ENCODE assay signal across 13 mouse cellular contexts in genomic region chr17:28954416-28954815, GRCm38 (mm10). TPM values are rescaled to one million over a fixed set of nuclear protein-coding genes. Genes with fewer than 3 reads are reported as not detected.
DNase-seq lines count a peak whose midpoint lies in the region; ATAC-seq and TF ChIP-seq lines count a peak whose summit lies in the region.
"Had no signal": no experiment of that assay in that cellular context is flagged by ENCODE, and none has a peak within 500 bp of the region (broad histone marks: within the 10 kb centered on the region; RNA-seq: fewer than 3 reads in every experiment).

No protein-coding gene starts in this region.

- no peaks in the 10 kb centered on the region for H3K9me3 ChIP-seq in kidney, embryonic 16.5 days (ENCODE audit: low read length)
- no peaks in the 10 kb centered on the region for H3K9me3 ChIP-seq in forebrain, embryonic 15.5 days
- H3K9me3 ChIP-seq in liver, embryonic 16.5 days (replicated peaks; ENCODE audit: control insufficient read depth, low read length), result no peaks in the 10 kb centered on the region

- no peak for ATAC-seq in kidney, embryonic 16.5 days (ENCODE audit: low FRiP score, low TSS enrichment)
- no peak for ATAC-seq in forebrain, embryonic 15.5 days (replicated peaks)
- ATAC-seq in liver, embryonic 16.5 days (ENCODE audit: low read depth), result no peak

- H3K27ac ChIP-seq in kidney, embryonic 16.5 days (ENCODE audit: low read length), result no peak overlapping the region
- H3K27ac ChIP-seq in bone marrow, adult 2 months (ENCODE audit: control insufficient read depth, insufficient read depth, low read depth, low read length, poor library complexity), result peak overlapping the region; percentile 46
- no peak overlapping the region for H3K27ac ChIP-seq in forebrain, embryonic 15.5 days (replicated peaks)
- H3K27ac ChIP-seq in liver, embryonic 16.5 days (ENCODE audit: low read length), result no peak overlapping the region

- H3K4me2 ChIP-seq in kidney, embryonic 16.5 days (replicated peaks; ENCODE audit: low read depth, low read length), result peak overlapping the region; percentile 93
- peak overlapping the region; percentile 83 for H3K4me2 ChIP-seq in forebrain, embryonic 15.5 days (replicated peaks)
- H3K4me2 ChIP-seq in liver, embryonic 16.5 days (ENCODE audit: low read depth, low read length), result peak overlapping the region; percentile 69

- peaks cover 9% of the 10 kb centered on the region; the same call in 1 of the 2 replicates for H3K36me3 ChIP-seq in kidney, embryonic 16.5 days (ENCODE audit: insufficient read depth, low read length)
- H3K36me3 ChIP-seq in forebrain, embryonic 15.5 days, result 0 out of 2 replicates have a peak, but pooled peaks cover 4% of the 10 kb centered on the region
- H3K36me3 ChIP-seq in liver, embryonic 16.5 days (ENCODE audit: control insufficient read depth, insufficient read depth), result peaks cover 13% of the 10 kb centered on the region

- no peak for TF ChIP-seq POLR2A in bone marrow, adult 2 months (IDR thresholded peaks at IDR 0.05; ENCODE audit: borderline replicate concordance, control insufficient read depth, low read depth, low read length)

- no peaks in the 10 kb centered on the region for H3K27me3 ChIP-seq in kidney, embryonic 16.5 days (ENCODE audit: insufficient read depth, low read length)
- no peaks in the 10 kb centered on the region for H3K27me3 ChIP-seq in forebrain, embryonic 15.5 days
- H3K27me3 ChIP-seq in liver, embryonic 16.5 days (ENCODE audit: control insufficient read depth, insufficient read depth, low read depth, low read length), result no peaks in the 10 kb centered on the region

- no peak for DNase-seq in kidney, adult 9 months
- DNase-seq in left cerebral cortex, postnatal 36 days (ENCODE audit: low spot score in 2 of 2), result no peak
- DNase-seq in adrenal gland, postnatal 25 days, result no peak
- no peak for DNase-seq in thymus, postnatal 10 days (ENCODE audit: low spot score in 2 of 2)
- DNase-seq: heart, postnatal 14 days; right cerebral cortex, adult 18-20 months; thymus, postnatal 4 days had no signal

- intact Hi-C loops in left cerebral cortex, postnatal 36 days (cut with DNase I), result no loop called here

- peak overlapping the region; percentile 98 for H3K9ac ChIP-seq in kidney, embryonic 16.5 days (replicated peaks; ENCODE audit: low read length)
- H3K9ac ChIP-seq in forebrain, embryonic 15.5 days (replicated peaks), result no peak overlapping the region
- H3K9ac ChIP-seq in liver, embryonic 16.5 days (ENCODE audit: low read depth, low read length), result peak overlapping the region; percentile 95; the same call in 1 of the 2 replicates

- H3K4me1 ChIP-seq in kidney, embryonic 16.5 days (ENCODE audit: insufficient read depth, low read length), result peaks cover 19% of the 10 kb centered on the region
- H3K4me1 ChIP-seq in bone marrow, adult 2 months (ENCODE audit: control insufficient read depth, insufficient read depth, low read length), result peaks cover 3% of the 10 kb centered on the region; the same call in 1 of the 2 replicates
- peaks cover 20% of the 10 kb centered on the region for H3K4me1 ChIP-seq in forebrain, embryonic 15.5 days
- peaks cover 26% of the 10 kb centered on the region for H3K4me1 ChIP-seq in liver, embryonic 16.5 days (ENCODE audit: control insufficient read depth, low read depth, low read length)

- WGBS in kidney, embryonic 16.5 days, result 92% methylated on average over 9 of the region's 9 CpGs
- WGBS in bone marrow, adult 2 months, result 32% methylated on average over 9 of the region's 9 CpGs
- WGBS in forebrain, embryonic 15.5 days, result 97% methylated on average over 9 of the region's 9 CpGs
- WGBS in liver, embryonic 16.5 days (ENCODE audit: insufficient replicate concordance), result 50% methylated on average over 9 of the region's 9 CpGs

- no peak overlapping the region for H3K4me3 ChIP-seq in kidney, embryonic 16.5 days (ENCODE audit: low read length)
- peak overlapping the region; percentile 59 for H3K4me3 ChIP-seq in bone marrow, adult 2 months (replicated peaks; ENCODE audit: control insufficient read depth, low read depth, low read length)
- H3K4me3 ChIP-seq in forebrain, embryonic 15.5 days, result peak overlapping the region; percentile 90; the same call in 1 of the 2 replicates
- peak overlapping the region; percentile 85 for H3K4me3 ChIP-seq in liver, embryonic 16.5 days (ENCODE audit: low read depth, low read length)

- no peak for TF ChIP-seq CTCF in bone marrow, adult 2 months (IDR thresholded peaks at IDR 0.05; ENCODE audit: control insufficient read depth, insufficient read depth, low read length)

RNA-seq across cellular contexts. Expression of gene Kctd20, which starts 2.7 kb away (rescaled TPM):
- 89.5 and 92.1 TPM in 2 replicates for polyA plus RNA-seq in kidney, embryonic 16.5 days (2015; fragmentation: Nextera tagmentation; extraction: Ambion mirVana)
- 50.2 and 81.5 TPM in 2 replicates for polyA plus RNA-seq in bone marrow, adult 2 months (2011; ENCODE audit: insufficient read depth, insufficient read length, low replicate concordance, missing spikeins)
- polyA plus RNA-seq in forebrain, embryonic 15.5 days (2015; fragmentation: Nextera tagmentation; extraction: Ambion mirVana), result 118 TPM in 2 replicates
- polyA plus RNA-seq in liver, embryonic 16.5 days (2015; fragmentation: Nextera tagmentation; extraction: Ambion mirVana), result 80.0 and 82.0 TPM in 2 replicates
- total RNA-seq in left cerebral cortex, postnatal 36 days (2021), result 10 to 100 TPM; 72.8 to 77.6 TPM
- 47.8 and 69.8 TPM in 2 replicates for total RNA-seq in adrenal gland, postnatal 25 days (2021)

RNA-seq across cellular contexts. Expression of gene Pxt1, which starts 10.8 kb away (rescaled TPM):
- polyA plus RNA-seq in kidney, embryonic 16.5 days (2015; fragmentation: Nextera tagmentation; extraction: Ambion mirVana), result 0.21 and 0.28 TPM in 2 replicates
- 1.3 TPM in 1 of 2 replicates, not detected in the other for polyA plus RNA-seq in bone marrow, adult 2 months (2011; ENCODE audit: insufficient read depth, insufficient read length, low replicate concordance, missing spikeins)
- not detected in 2 replicates for polyA plus RNA-seq in forebrain, embryonic 15.5 days (2015; fragmentation: Nextera tagmentation; extraction: Ambion mirVana)
- polyA plus RNA-seq in liver, embryonic 16.5 days (2015; fragmentation: Nextera tagmentation; extraction: Ambion mirVana), result 0.35 and 0.37 TPM in 2 replicates
- not detected for total RNA-seq in left cerebral cortex, postnatal 36 days (2021)
- total RNA-seq in adrenal gland, postnatal 25 days (2021), result not detected in 2 replicates
- total RNA-seq: layer of hippocampus, adult 2 months had no signal
- polyA plus RNA-seq: brain, embryonic 14.5 days had no signal

RNA-seq across cellular contexts. Expression of gene 4930539E08Rik, which starts 39.3 kb away (rescaled TPM):
- polyA plus RNA-seq in kidney, embryonic 16.5 days (2015; fragmentation: Nextera tagmentation; extraction: Ambion mirVana), result 0.17 and 0.63 TPM in 2 replicates
- 0.29 TPM in 1 of 2 replicates, not detected in the other for polyA plus RNA-seq in bone marrow, adult 2 months (2011; ENCODE audit: insufficient read depth, insufficient read length, low replicate concordance, missing spikeins)
- polyA plus RNA-seq in forebrain, embryonic 15.5 days (2015; fragmentation: Nextera tagmentation; extraction: Ambion mirVana), result 0.51 and 0.67 TPM in 2 replicates
- 0.06 TPM in 1 of 2 replicates, not detected in the other for polyA plus RNA-seq in liver, embryonic 16.5 days (2015; fragmentation: Nextera tagmentation; extraction: Ambion mirVana)
- total RNA-seq in left cerebral cortex, postnatal 36 days (2021), result 10 to 100 TPM; 12.2 to 15.4 TPM
- total RNA-seq in adrenal gland, postnatal 25 days (2021), result not detected in 2 replicates

RNA-seq across cellular contexts. Expression of gene Stk38, which starts 53.4 kb away (rescaled TPM):
- polyA plus RNA-seq in kidney, embryonic 16.5 days (2015; fragmentation: Nextera tagmentation; extraction: Ambion mirVana), result 106 and 121 TPM in 2 replicates
- 139 and 214 TPM in 2 replicates for polyA plus RNA-seq in bone marrow, adult 2 months (2011; ENCODE audit: insufficient read depth, insufficient read length, low replicate concordance, missing spikeins)
- 119 and 128 TPM in 2 replicates for polyA plus RNA-seq in forebrain, embryonic 15.5 days (2015; fragmentation: Nextera tagmentation; extraction: Ambion mirVana)
- polyA plus RNA-seq in liver, embryonic 16.5 days (2015; fragmentation: Nextera tagmentation; extraction: Ambion mirVana), result 46.5 and 51.0 TPM in 2 replicates
- total RNA-seq in left cerebral cortex, postnatal 36 days (2021), result 10 to 100 TPM; 35.0 to 62.2 TPM
- 79.5 TPM in 2 replicates for total RNA-seq in adrenal gland, postnatal 25 days (2021)
